Mouse (Mus musculus) heart, postnatal 0 days (tissue): ENCODE data around the gene Lonrf2. TPM values are rescaled to one million over a fixed set of nuclear protein-coding genes. Genes with fewer than 3 reads are reported as not detected.
A peak's percentile ranks its signal among the peaks of the same experiment; 100 is the strongest.

Experiments used
- ATAC-seq: fragments of 200-750 bp; cut with Nextera tagmentation; 2 replicates; pipeline ENCODE4 v1.8.0; 2017; ENCODE audit warnings: low read depth, moderate number of reproducible peaks, moderate library complexity; ENCODE audit not compliant: insufficient read depth
- DNase-seq: peaks from one replicate; pipeline ENCODE4 v3.0.0-alpha.2; 2016; ENCODE audit warnings: low spot score
- H3K27ac ChIP-seq: fragments of 300-500 bp; sonication (generic); 2 replicates; pipeline ENCODE4 v1.5.1; 2014; ENCODE audit warnings: low read depth, mild to moderate bottlenecking
- H3K27me3 ChIP-seq: fragments of 300-500 bp; sonication (generic); 2 replicates; pipeline ENCODE4 v1.6.1; 2014; ENCODE audit warnings: low read length, mixed read lengths; ENCODE audit not compliant: control insufficient read depth, insufficient read depth
- H3K36me3 ChIP-seq: fragments of 300-500 bp; sonication (generic); replicated peaks from 2 replicates; pipeline ENCODE4 v1.6.1; 2014; ENCODE audit warnings: low read length, mixed read lengths; ENCODE audit not compliant: control insufficient read depth, insufficient read depth
- H3K4me1 ChIP-seq: fragments of 300-500 bp; sonication (generic); 2 replicates; pipeline ENCODE4 v1.6.1; 2014; ENCODE audit warnings: antibody characterized with exemption; ENCODE audit not compliant: control insufficient read depth, insufficient read depth
- H3K4me2 ChIP-seq: fragments of 300-500 bp; sonication (generic); 2 replicates; pipeline ENCODE4 v1.6.1; 2014; ENCODE audit warnings: low read depth, mild to moderate bottlenecking, low read length, moderate library complexity
- H3K4me3 ChIP-seq: fragments of 300-500 bp; sonication (generic); 2 replicates; pipeline ENCODE4 v1.5.1; 2014; ENCODE audit warnings: low read depth, low read length
- H3K9ac ChIP-seq: fragments of 300-500 bp; sonication (generic); replicated peaks from 2 replicates; pipeline ENCODE4 v1.6.1; 2014; ENCODE audit warnings: low read depth, low read length, mixed read lengths
- H3K9me3 ChIP-seq: fragments of 300-500 bp; sonication (generic); replicated peaks from 2 replicates; pipeline ENCODE4 v1.6.1; 2016; ENCODE audit warnings: low read length; ENCODE audit not compliant: control insufficient read depth
- CTCF ChIP-seq: IDR thresholded peaks from 2 replicates; pipeline ENCODE4 v1.5.1; 2016; ENCODE audit warnings: antibody characterized with exemption, control low read depth, low read depth
- EP300 ChIP-seq: IDR thresholded peaks from 2 replicates; pipeline ENCODE4 v1.6.1; 2016; ENCODE audit warnings: antibody characterized with exemption, low read depth
- WGBS: fragments of 180-500 bp; shearing (Covaris S2); extraction: QIAGEN DNeasy Blood & Tissue Kit; methylation state at CpG from one replicate; pipeline ENCODE4 v1.1.7; 2014; 5-methylcytosine and 5-hydroxymethylcytosine counted together
- polyA plus RNA-seq: library from polyadenylated mRNA; unstranded; fragments of >200 nt; fragmentation: Nextera tagmentation; extraction: Ambion mirVana; gene quantifications from 2 replicates; pipeline ENCODE4 v1.2.1, GENCODE M21; 2015
- total RNA-seq: library from RNA; depleted of rRNA; stranded (reverse); fragments of >200 nt; gene quantifications from 2 replicates; pipeline ENCODE4 v1.2.3, GENCODE M21; 2014; ENCODE audit warnings: low replicate concordance

The Lonrf2 gene
- total and polyA plus RNA-seq, 2 experiments from 2014 or later: 0.33 to 0.42 TPM

- H3K4me1 ChIP-seq: no peaks in the 10 kb centered on the region
- no peak overlapping the region for H3K4me2 ChIP-seq
- ATAC-seq (no peak), DNase-seq (peak; percentile 63)
- H3K27ac ChIP-seq: no peak overlapping the region
- H3K9me3 ChIP-seq: no peaks in the 10 kb centered on the region
- H3K9ac ChIP-seq: no peak overlapping the region
- H3K36me3 ChIP-seq: no peaks in the 10 kb centered on the region
- H3K27me3 ChIP-seq: no peaks in the 10 kb centered on the region
- TF ChIP-seq CTCF (peak; percentile 92), EP300 (no peak)
- 3% methylated on average over 5 of the region's 5 CpGs for WGBS
- H3K4me3 ChIP-seq: no peak overlapping the region
These were observed 49.1 kb downstream of the Lonrf2 start for GRCm38 (mm10) chr1:38787443-38787842.

GRCm38 (mm10) chr1:38786358-38786757 is 50.2 kb downstream of the Lonrf2 start:
- TF ChIP-seq EP300 (no peak), CTCF (no peak)
- Histone ChIP-seq H3K4me1 (no peaks in the 10 kb centered on the region), H3K36me3 (no peaks in the 10 kb centered on the region), H3K9ac (no peak overlapping the region), H3K4me3 (no peak overlapping the region), H3K4me2 (no peak overlapping the region), H3K9me3 (no peaks in the 10 kb centered on the region), H3K27me3 (no peaks in the 10 kb centered on the region), H3K27ac (no peak overlapping the region)
- ATAC-seq (no peak), DNase-seq (no peak)
- WGBS: 65% methylated on average over 7 of the region's 7 CpGs

GRCm38 (mm10) chr1:38778271-38778670 is 58.2 kb downstream of the Lonrf2 start:
- TF ChIP-seq CTCF (no peak), EP300 (no peak)
- Histone ChIP-seq H3K4me1 (no peaks in the 10 kb centered on the region), H3K27me3 (no peaks in the 10 kb centered on the region), H3K36me3 (no peaks in the 10 kb centered on the region), H3K4me3 (no peak overlapping the region), H3K9ac (no peak overlapping the region), H3K4me2 (no peak overlapping the region), H3K9me3 (no peaks in the 10 kb centered on the region), H3K27ac (no peak overlapping the region)
- ATAC-seq: no peak
- DNase-seq: no peak
- 96% methylated on average over 1 of the region's 1 CpGs for WGBS

GRCm38 (mm10) chr1:38777500-38777899 is 59.0 kb downstream of the Lonrf2 start:
- Histone ChIP-seq H3K9me3 (no peaks in the 10 kb centered on the region), H3K4me1 (no peaks in the 10 kb centered on the region), H3K9ac (no peak overlapping the region), H3K4me2 (no peak overlapping the region), H3K4me3 (no peak overlapping the region), H3K27me3 (no peaks in the 10 kb centered on the region), H3K27ac (no peak overlapping the region), H3K36me3 (no peaks in the 10 kb centered on the region)
- no peak for ATAC-seq
- DNase-seq: no peak
- 68% methylated on average over 7 of the region's 7 CpGs for WGBS
- TF ChIP-seq CTCF (no peak), EP300 (no peak)

GRCm38 (mm10) chr1:38775713-38776112 is 60.8 kb downstream of the Lonrf2 start:
- Histone ChIP-seq H3K9me3 (no peaks in the 10 kb centered on the region), H3K27me3 (no peaks in the 10 kb centered on the region), H3K36me3 (no peaks in the 10 kb centered on the region), H3K9ac (no peak overlapping the region), H3K4me3 (no peak overlapping the region), H3K4me2 (no peak overlapping the region), H3K27ac (no peak overlapping the region), H3K4me1 (no peaks in the 10 kb centered on the region)
- TF ChIP-seq EP300 (no peak), CTCF (no peak)
- DNase-seq (no peak), ATAC-seq (no peak)
- 89% methylated on average over 5 of the region's 5 CpGs for WGBS

- no peak overlapping the region for H3K9ac ChIP-seq
- WGBS: 75% methylated on average over 3 of the region's 3 CpGs
- H3K36me3 ChIP-seq: no peaks in the 10 kb centered on the region
- no peak overlapping the region for H3K4me3 ChIP-seq
- DNase-seq (no peak), ATAC-seq (no peak)
- H3K4me2 ChIP-seq: no peak overlapping the region
- no peak overlapping the region for H3K27ac ChIP-seq
- 0 out of 2 replicates have a peak, but pooled peaks cover 4% of the 10 kb centered on the region for H3K4me1 ChIP-seq
- TF ChIP-seq CTCF (no peak), EP300 (no peak)
- H3K9me3 ChIP-seq: no peaks in the 10 kb centered on the region
- no peaks in the 10 kb centered on the region for H3K27me3 ChIP-seq
These were observed 65.8 kb downstream of the Lonrf2 start for GRCm38 (mm10) chr1:38770676-38771075.
